Mouse (Mus musculus) adipocyte (in vitro differentiated cells): ENCODE measurements at regions not wholly inside any gene's neighbourhood (a gene's known extent, or its start where the extent isn't known, plus 50 kb on each side); places are given as distances from the start of the nearest gene placed in this dataset.

Experiments
- DNase-seq: peaks from one replicate; pipeline ENCODE4 v3.0.0-alpha.2; 2016; ENCODE audit warnings: low spot score

GRCm38 (mm10) chr9:115680703-115681576 is 228.3 kb upstream of the Gadl1 start:
- DNase-seq: no peak

GRCm38 (mm10) chr9:115681841-115682240 is 227.4 kb upstream of the Gadl1 start:
- DNase-seq: no peak

- DNase-seq: no peak
Measured at GRCm38 (mm10) chr9:115683951-115684350, 225.3 kb upstream of the Gadl1 start.

- DNase-seq: no peak
Measured at GRCm38 (mm10) chr9:115686605-115687004, 222.7 kb upstream of the Gadl1 start.

- DNase-seq: no peak
Measured at GRCm38 (mm10) chr9:115692837-115693236, 216.4 kb upstream of the Gadl1 start.

GRCm38 (mm10) chr9:115703791-115704190 is 205.5 kb upstream of the Gadl1 start:
- DNase-seq: no peak

GRCm38 (mm10) chr9:115704249-115704648 is 205.0 kb upstream of the Gadl1 start:
- DNase-seq: peak; percentile 21

- no peak for DNase-seq
Measured at GRCm38 (mm10) chr9:115705761-115706160, 203.5 kb upstream of the Gadl1 start.

- DNase-seq: no peak
Measured at GRCm38 (mm10) chr9:115708199-115708934, 200.9 kb upstream of the Gadl1 start.

- DNase-seq: peak; percentile 17
Measured at GRCm38 (mm10) chr9:115710039-115710739, 199.1 kb upstream of the Gadl1 start.

GRCm38 (mm10) chr9:115720306-115720705 is 188.9 kb upstream of the Gadl1 start:
- no peak for DNase-seq

GRCm38 (mm10) chr9:115720841-115721240 is 188.4 kb upstream of the Gadl1 start:
- no peak for DNase-seq

GRCm38 (mm10) chr9:115724063-115724462 is 185.2 kb upstream of the Gadl1 start:
- DNase-seq: no peak

GRCm38 (mm10) chr9:115727361-115727760 is 181.9 kb upstream of the Gadl1 start:
- no peak for DNase-seq

- DNase-seq: no peak
Measured at GRCm38 (mm10) chr9:115731557-115731956, 177.7 kb upstream of the Gadl1 start.

- DNase-seq: no peak
Measured at GRCm38 (mm10) chr9:115733104-115733503, 176.2 kb upstream of the Gadl1 start.

- no peak for DNase-seq
Measured at GRCm38 (mm10) chr9:115739984-115740383, 169.3 kb upstream of the Gadl1 start.

- DNase-seq: no peak
Measured at GRCm38 (mm10) chr9:115746436-115746835, 162.8 kb upstream of the Gadl1 start.

GRCm38 (mm10) chr9:115760496-115760895 is 148.8 kb upstream of the Gadl1 start:
- DNase-seq: no peak

GRCm38 (mm10) chr9:115764136-115764535 is 145.1 kb upstream of the Gadl1 start:
- no peak for DNase-seq

GRCm38 (mm10) chr9:115766471-115766870 is 142.8 kb upstream of the Gadl1 start:
- DNase-seq: no peak

- DNase-seq: no peak
Measured at GRCm38 (mm10) chr9:115775112-115775511, 134.1 kb upstream of the Gadl1 start.

- no peak for DNase-seq
Measured at GRCm38 (mm10) chr9:115775858-115776257, 133.4 kb upstream of the Gadl1 start.
